In genomic region chr5:144100149-144100935, GRCm38 (mm10) we compare ENCODE assay signal across 8 mouse cellular contexts. TPM values are rescaled to one million over a fixed set of nuclear protein-coding genes. Genes with fewer than 3 reads are reported as not detected.
DNase-seq lines count a peak whose midpoint lies in the region; ATAC-seq and TF ChIP-seq lines count a peak whose summit lies in the region.

Gene Lmtk2, plus strand, starts transcription at chr5:144100436.

- H3K4me3 ChIP-seq in bone marrow, adult 2 months (replicated peaks; ENCODE audit: control insufficient read depth, low read depth, low read length): peak within 1 kb of the TSS; percentile 95
- H3K4me3 ChIP-seq in embryonic facial prominence, embryonic 15.5 days (replicated peaks): peak within 1 kb of the TSS; percentile 68
- H3K4me3 ChIP-seq in kidney, embryonic 14.5 days (ENCODE audit: low read length): peak within 1 kb of the TSS; percentile 99
- H3K4me3 ChIP-seq in limb, embryonic 15.5 days: peak within 1 kb of the TSS; percentile 98

- peak; percentile 99 for ATAC-seq in embryonic facial prominence, embryonic 15.5 days (ENCODE audit: insufficient number of reproducible peaks, low FRiP score, low TSS enrichment, low read depth)
- peak; percentile 100 for ATAC-seq in kidney, embryonic 14.5 days (ENCODE audit: low FRiP score, low TSS enrichment)
- peak; percentile 99 for ATAC-seq in limb, embryonic 15.5 days (ENCODE audit: insufficient number of reproducible peaks, low FRiP score, low TSS enrichment, low read depth)

- peak within 1 kb of the TSS; percentile 90 for H3K4me2 ChIP-seq in embryonic facial prominence, embryonic 15.5 days (replicated peaks)
- H3K4me2 ChIP-seq in kidney, embryonic 14.5 days (replicated peaks; ENCODE audit: low read depth, low read length): peak within 1 kb of the TSS; percentile 77
- peak within 1 kb of the TSS; percentile 93 for H3K4me2 ChIP-seq in limb, embryonic 15.5 days

- peaks cover 8% of the 10 kb centered on the region; the same call in 1 of the 2 replicates for H3K27me3 ChIP-seq in embryonic facial prominence, embryonic 15.5 days
- no peaks in the 10 kb centered on the region for H3K27me3 ChIP-seq in kidney, embryonic 14.5 days (ENCODE audit: control insufficient read depth, insufficient read depth, low read length)
- H3K27me3 ChIP-seq in limb, embryonic 15.5 days: peaks cover 8% of the 10 kb centered on the region

- H3K9me3 ChIP-seq in embryonic facial prominence, embryonic 15.5 days (replicated peaks): no peaks in the 10 kb centered on the region
- H3K9me3 ChIP-seq in kidney, embryonic 14.5 days (ENCODE audit: control insufficient read depth, low read length): no peaks in the 10 kb centered on the region
- H3K9me3 ChIP-seq in limb, embryonic 15.5 days: no peaks in the 10 kb centered on the region

- peak; percentile 93 for DNase-seq in 416B (ENCODE audit: low read depth)
- DNase-seq in heart, adult 9 months (ENCODE audit: low spot score in 2 of 2): peak; percentile 96 to 97
- peak; percentile 79 to 87 for DNase-seq in monocyte, adult 2 months (ENCODE audit: low read depth in 1 of 2, low spot score in 2 of 2)
- DNase-seq in spleen, postnatal 36 days (ENCODE audit: low spot score in 2 of 2): peak; percentile 96 to 97

- H3K9ac ChIP-seq in embryonic facial prominence, embryonic 15.5 days: peak within 1 kb of the TSS; percentile 53
- peak within 1 kb of the TSS; percentile 94 for H3K9ac ChIP-seq in kidney, embryonic 14.5 days (ENCODE audit: low read depth, low read length)
- peak within 1 kb of the TSS; percentile 81 for H3K9ac ChIP-seq in limb, embryonic 15.5 days

- peak; percentile 92 for TF ChIP-seq CTCF in bone marrow, adult 2 months (IDR thresholded peaks at IDR 0.05; ENCODE audit: control insufficient read depth, insufficient read depth, low read length)

- under 1% methylated on average over 88 of the region's 90 CpGs for WGBS in bone marrow, adult 2 months
- WGBS in embryonic facial prominence, embryonic 15.5 days: under 1% methylated on average over 85 of the region's 90 CpGs
- WGBS in kidney, embryonic 14.5 days: under 1% methylated on average over 78 of the region's 90 CpGs
- WGBS in limb, embryonic 15.5 days: under 1% methylated on average over 83 of the region's 90 CpGs

- no peaks in the 10 kb centered on the region for H3K36me3 ChIP-seq in embryonic facial prominence, embryonic 15.5 days
- no peaks in the 10 kb centered on the region for H3K36me3 ChIP-seq in kidney, embryonic 14.5 days (ENCODE audit: control insufficient read depth, insufficient read depth, low read length)
- H3K36me3 ChIP-seq in limb, embryonic 15.5 days: no peaks in the 10 kb centered on the region

- peaks cover 4% of the 10 kb centered on the region; the same call in 1 of the 2 replicates for H3K4me1 ChIP-seq in bone marrow, adult 2 months (ENCODE audit: control insufficient read depth, insufficient read depth, low read length)
- H3K4me1 ChIP-seq in embryonic facial prominence, embryonic 15.5 days: 0 out of 2 replicates have a peak, but pooled peaks cover 14% of the 10 kb centered on the region
- H3K4me1 ChIP-seq in kidney, embryonic 14.5 days (ENCODE audit: control insufficient read depth, insufficient read depth, low read length): 0 out of 2 replicates have a peak, but pooled peaks cover 7% of the 10 kb centered on the region
- H3K4me1 ChIP-seq in limb, embryonic 15.5 days: no peaks in the 10 kb centered on the region

- peak within 1 kb of the TSS; percentile 83 for H3K27ac ChIP-seq in bone marrow, adult 2 months (ENCODE audit: control insufficient read depth, insufficient read depth, low read depth, low read length, poor library complexity)
- peak within 1 kb of the TSS; percentile 70 for H3K27ac ChIP-seq in embryonic facial prominence, embryonic 15.5 days (replicated peaks)
- peak within 1 kb of the TSS; percentile 78 for H3K27ac ChIP-seq in kidney, embryonic 14.5 days (ENCODE audit: low read depth, low read length)
- peak within 1 kb of the TSS; percentile 79 for H3K27ac ChIP-seq in limb, embryonic 15.5 days

- TF ChIP-seq POLR2A in bone marrow, adult 2 months (IDR thresholded peaks at IDR 0.05; ENCODE audit: borderline replicate concordance, control insufficient read depth, low read depth, low read length): peak; percentile 91; the same call in 1 of the 2 replicates

RNA-seq across cellular contexts. Expression of gene Lmtk2, which starts in this region (rescaled TPM):
- polyA plus RNA-seq in bone marrow, adult 2 months (2011; ENCODE audit: insufficient read depth, insufficient read length, low replicate concordance, missing spikeins): 4.3 and 5.5 TPM in 2 replicates
- polyA plus RNA-seq in embryonic facial prominence, embryonic 15.5 days (2015; fragmentation: Nextera tagmentation; extraction: Ambion mirVana): 4.5 TPM in 2 replicates
- 4.1 and 6.8 TPM in 2 replicates for polyA plus RNA-seq in kidney, embryonic 14.5 days (2014; fragmentation: Nextera tagmentation; extraction: Ambion mirVana)
- polyA plus RNA-seq in limb, embryonic 15.5 days (2015; fragmentation: Nextera tagmentation; extraction: Ambion mirVana): 3.2 and 3.5 TPM in 2 replicates

Comparison
In these comparisons a context has a peak if more than half of its experiments do, and no peak if none do; other contexts are left out.
1. Peak in every context shown above with its lines: DNase-seq, ATAC-seq, H3K4me3 ChIP-seq and H3K27ac ChIP-seq.